Mouse (Mus musculus) gastrocnemius, adult 18-20 months (tissue): Measurements from ENCODE around the gene Tsks. TPM values are rescaled to one million over a fixed set of nuclear protein-coding genes. Genes with fewer than 3 reads are reported as not detected.

Experiments
- DNase-seq: peaks from one replicate; pipeline ENCODE4 v3.0.0; 2021; ENCODE audit warnings: low spot score
- long read RNA-seq, 2 experiments: library from polyadenylated mRNA; stranded (forward); transcript quantifications; one replicate each; pipeline ENCODE4 v2.0.0; 2021
- total RNA-seq, 2 experiments: library from RNA; stranded (reverse); gene quantifications; 2 replicates each; pipeline ENCODE4 v1.2.3; 2021

Tsks gene
- not detected for total RNA-seq
- long read RNA-seq, experiment 1: 0 reads
- long read RNA-seq, experiment 2: 0 reads

- DNase-seq: no peak
These were observed at the start of gene Tsks for GRCm38 (mm10) chr7:44942904-44943303. Tsks (plus strand) TSS chr7:44943204.

GRCm38 (mm10) chr7:44894175-44894574, 48.8 kb upstream of the Tsks start:
- no peak for DNase-seq

GRCm38 (mm10) chr7:44895206-44895592, 47.8 kb upstream of the Tsks start:
- no peak for DNase-seq

GRCm38 (mm10) chr7:44895593-44896434, 47.2 kb upstream of the Tsks start, which contains the start of gene Fuz:
Fuz (plus strand) TSS chr7:44896079.
- peak; percentile 93 for DNase-seq

GRCm38 (mm10) chr7:44896499-44896898, 46.5 kb upstream of the Tsks start:
- peak; percentile 43 for DNase-seq

- DNase-seq: no peak
These were observed 44.4 kb upstream of the Tsks start for GRCm38 (mm10) chr7:44898607-44899006.

GRCm38 (mm10) chr7:44900632-44901031, 42.4 kb upstream of the Tsks start:
- DNase-seq: no peak

GRCm38 (mm10) chr7:44901230-44901722, 41.7 kb upstream of the Tsks start:
- no peak for DNase-seq

- DNase-seq: no peak
These were observed 37.6 kb upstream of the Tsks start for GRCm38 (mm10) chr7:44905430-44905829.

- no peak for DNase-seq
These were observed 34.1 kb upstream of the Tsks start for GRCm38 (mm10) chr7:44908706-44909476.

GRCm38 (mm10) chr7:44914396-44914795, 28.6 kb upstream of the Tsks start:
- DNase-seq: no peak

GRCm38 (mm10) chr7:44915314-44915713, 27.7 kb upstream of the Tsks start:
- DNase-seq: peak; percentile 45

GRCm38 (mm10) chr7:44916191-44916590, 26.8 kb upstream of the Tsks start:
- no peak for DNase-seq

GRCm38 (mm10) chr7:44916881-44917280, 26.1 kb upstream of the Tsks start:
- no peak for DNase-seq

- DNase-seq: no peak
These were observed 24.8 kb upstream of the Tsks start for GRCm38 (mm10) chr7:44918219-44918618.

- no peak for DNase-seq
These were observed 23.9 kb upstream of the Tsks start for GRCm38 (mm10) chr7:44919127-44919526.

GRCm38 (mm10) chr7:44922530-44922929, 20.5 kb upstream of the Tsks start:
- no peak for DNase-seq

- peak; percentile 48 for DNase-seq
These were observed 17.5 kb upstream of the Tsks start for GRCm38 (mm10) chr7:44925468-44925867.

GRCm38 (mm10) chr7:44928570-44928969, 14.4 kb upstream of the Tsks start:
- no peak for DNase-seq

GRCm38 (mm10) chr7:44929204-44930151, 13.5 kb upstream of the Tsks start, which contains the start of gene Ap2a1:
Ap2a1 (minus strand) TSS chr7:44929496.
- DNase-seq: peak; percentile 100

- DNase-seq: no peak
These were observed 4.3 kb upstream of the Tsks start for GRCm38 (mm10) chr7:44938680-44939079.
